ENCODE assay signal across 15 mouse cellular contexts in the genomic region with DNA sequence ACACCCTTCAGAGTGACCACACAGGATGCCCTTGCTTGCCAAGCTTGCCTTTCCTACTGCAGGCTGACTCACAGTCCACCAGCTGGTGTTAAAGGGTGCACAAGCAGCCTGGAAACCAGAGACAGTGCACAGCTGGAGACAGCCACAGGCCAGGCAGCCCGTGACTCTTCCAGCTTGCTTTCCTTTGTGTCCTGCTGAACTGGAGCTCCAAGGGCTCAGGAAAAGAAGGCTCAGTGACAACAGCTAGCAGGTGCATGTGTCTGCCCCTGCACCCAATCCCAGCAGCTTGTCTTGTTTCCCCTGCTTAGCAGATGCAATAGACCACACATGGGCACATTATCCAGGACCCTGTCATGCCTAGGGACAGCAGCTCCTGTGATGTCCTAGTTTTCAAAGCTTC. TPM values are rescaled to one million over a fixed set of nuclear protein-coding genes. Genes with fewer than 3 reads are reported as not detected.
DNase-seq lines count a peak whose midpoint lies in the region; ATAC-seq and TF ChIP-seq lines count a peak whose summit lies in the region.
"Had no signal": no experiment of that assay in that cellular context is flagged by ENCODE, and none has a peak within 500 bp of the region (broad histone marks: within the 10 kb centered on the region; RNA-seq: fewer than 3 reads in every experiment).

No protein-coding gene starts in this region.

- H3K4me3 ChIP-seq in hindbrain, embryonic 11.5 days (ENCODE audit: low read depth, low read length): no peak overlapping the region
- H3K4me3 ChIP-seq in midbrain, embryonic 15.5 days: no peak overlapping the region
- no peak overlapping the region for H3K4me3 ChIP-seq in kidney, adult 2 months (ENCODE audit: insufficient read depth, low read depth, low read length)

- H3K27me3 ChIP-seq in hindbrain, embryonic 11.5 days (ENCODE audit: control insufficient read depth, insufficient read depth, low read length): no peaks in the 10 kb centered on the region
- H3K27me3 ChIP-seq in midbrain, embryonic 15.5 days (replicated peaks): no peaks in the 10 kb centered on the region
- no peaks in the 10 kb centered on the region; the same call in 1 of the 2 replicates for H3K27me3 ChIP-seq in kidney, adult 2 months (replicated peaks; ENCODE audit: control insufficient read depth, insufficient read depth, low read length)

- H3K27ac ChIP-seq in hindbrain, embryonic 11.5 days (ENCODE audit: low read depth, low read length): 0 out of 2 replicates have a peak overlapping the region, but pooled peaks have one; percentile 2
- H3K27ac ChIP-seq in midbrain, embryonic 15.5 days: no peak overlapping the region
- no peak overlapping the region for H3K27ac ChIP-seq in kidney, adult 2 months (ENCODE audit: insufficient read depth, low read depth, low read length)

- H3K36me3 ChIP-seq in hindbrain, embryonic 11.5 days (ENCODE audit: control insufficient read depth, insufficient read depth, low read length): no peaks in the 10 kb centered on the region
- H3K36me3 ChIP-seq in midbrain, embryonic 15.5 days (replicated peaks): no peaks in the 10 kb centered on the region
- no peaks in the 10 kb centered on the region for H3K36me3 ChIP-seq in kidney, adult 2 months (ENCODE audit: control insufficient read depth, insufficient read depth, low read length)

- H3K9ac ChIP-seq in hindbrain, embryonic 11.5 days (ENCODE audit: low read depth, low read length): no peak overlapping the region
- H3K9ac ChIP-seq in midbrain, embryonic 15.5 days: no peak overlapping the region

- H3K4me1 ChIP-seq in hindbrain, embryonic 11.5 days (replicated peaks; ENCODE audit: control insufficient read depth, insufficient read depth, low read length): no peaks in the 10 kb centered on the region
- H3K4me1 ChIP-seq in midbrain, embryonic 15.5 days: no peaks in the 10 kb centered on the region
- no peaks in the 10 kb centered on the region for H3K4me1 ChIP-seq in kidney, adult 2 months (ENCODE audit: control insufficient read depth, insufficient read depth, low read length)

- ATAC-seq in hindbrain, embryonic 11.5 days (ENCODE audit: low FRiP score): peak; percentile 88
- ATAC-seq in midbrain, embryonic 15.5 days (replicated peaks): peak; percentile 78

- DNase-seq in cerebellum, postnatal 10 days: peak; percentile 72 to 84
- no peak for DNase-seq in cerebellum, adult 11-12 months
- peak; percentile 42 for DNase-seq in embryo, embryonic 11 days
- peak; percentile 40 for DNase-seq in hindbrain, embryonic 11.5 days (ENCODE audit: low spot score)
- DNase-seq in right cerebral cortex, postnatal 36 days (ENCODE audit: low spot score in 2 of 2): no peak
- no peak for DNase-seq in adrenal gland, postnatal 25 days
- DNase-seq in kidney, adult 2 months: no peak
- DNase-seq: adrenal gland, adult 2 months; kidney, postnatal 4 days had no signal

- no peaks in the 10 kb centered on the region for H3K9me3 ChIP-seq in hindbrain, embryonic 11.5 days (ENCODE audit: control insufficient read depth, low read length)
- H3K9me3 ChIP-seq in midbrain, embryonic 15.5 days: no peaks in the 10 kb centered on the region

- no peak overlapping the region for H3K4me2 ChIP-seq in hindbrain, embryonic 11.5 days (replicated peaks; ENCODE audit: low read depth, low read length)
- no peak overlapping the region for H3K4me2 ChIP-seq in midbrain, embryonic 15.5 days

- TF ChIP-seq POLR2A in kidney, adult 2 months (IDR thresholded peaks at IDR 0.05; ENCODE audit: low read depth, low read length): no peak

- 5% methylated on average over 1 of the region's 1 CpGs for WGBS in hindbrain, embryonic 11.5 days
- WGBS in midbrain, embryonic 15.5 days: 0% methylated on average over 1 of the region's 1 CpGs
- 4% methylated on average over 1 of the region's 1 CpGs for WGBS in kidney, adult 2 months

- no peak for TF ChIP-seq CTCF in kidney, adult 2 months (conservative IDR thresholded peaks at IDR 0.05; ENCODE audit: insufficient read depth, insufficient read length, low read depth, low read length)

RNA-seq across cellular contexts. Expression of gene Cdh20, which starts 21.5 kb away (rescaled TPM):
- polyA plus RNA-seq in hindbrain, embryonic 11.5 days (2014; fragmentation: Nextera tagmentation; extraction: Ambion mirVana): 0.47 and 0.97 TPM in 2 replicates
- 2.6 and 2.7 TPM in 2 replicates for polyA plus RNA-seq in midbrain, embryonic 15.5 days (2015; fragmentation: Nextera tagmentation; extraction: Ambion mirVana)
- 0.09 and 0.52 TPM in 2 replicates for total RNA-seq in adrenal gland, postnatal 25 days (2021)
- 0.07 and 0.11 TPM in 2 replicates for polyA plus RNA-seq in kidney, adult 2 months (2012; rRNA removed)
- total RNA-seq: common myeloid progenitor, adult 5-6 weeks; gastrocnemius, adult 18-20 months; liver, adult 2 months; megakaryocyte progenitor cell, adult 5-6 weeks; MEL had no signal
- polyA plus RNA-seq: liver, adult 2 months had no signal

Comparison
In these comparisons a context has a peak if more than half of its experiments do, and no peak if none do; other contexts are left out.
1. DNase-seq: peak in cerebellum, postnatal 10 days (2 of 2), embryo, embryonic 11 days (single experiment) and hindbrain, embryonic 11.5 days (single experiment); none in cerebellum, adult 11-12 months (single experiment), right cerebral cortex, postnatal 36 days (0 of 2), adrenal gland, postnatal 25 days (single experiment) and kidney, adult 2 months (single experiment).